Mouse (Mus musculus) monocyte, adult 5-6 weeks (primary cell): ENCODE measurements around the gene Per3. TPM values are rescaled to one million over a fixed set of nuclear protein-coding genes. Genes with fewer than 3 reads are reported as not detected.
"Not testable (repeated sequence)": the region's sequence is repeated elsewhere in the genome, so short reads cannot be mapped to it uniquely, and the experiment has no call there.

ENCODE experiments used
- ATAC-seq: fragments of 153-309, 156-312 bp; replicated peaks from 2 replicates; pipeline ENCODE4 v1.8.0; 2017; ENCODE audit warnings: mild to moderate bottlenecking; ENCODE audit not compliant: low TSS enrichment, insufficient number of reproducible peaks, severe bottlenecking, poor library complexity, low FRiP score
- total RNA-seq: library from RNA; stranded (forward); fragments of 200-1000, 200-491, 200-594 nt; gene quantifications from 3 replicates; pipeline ENCODE4 v1.2.3, GENCODE M21; 2017

Per3 gene
- total RNA-seq, 1 experiment from 2014 or later = 0.76 TPM

GRCm38 (mm10) chr4:151041506-151041905 is 3.0 kb downstream of the Per3 start:
- ATAC-seq = no peak

- no peak for ATAC-seq
These were observed 6.7 kb downstream of the Per3 start for GRCm38 (mm10) chr4:151037800-151038199.

- ATAC-seq = no peak
These were observed 7.9 kb downstream of the Per3 start for GRCm38 (mm10) chr4:151036521-151036920.

- 0 out of 2 replicates have a peak, but pooled peaks have one; percentile 35 for ATAC-seq
These were observed 17.5 kb downstream of the Per3 start for GRCm38 (mm10) chr4:151027001-151027400.

GRCm38 (mm10) chr4:151024152-151024551 is 20.3 kb downstream of the Per3 start:
- ATAC-seq = no peak

GRCm38 (mm10) chr4:151017356-151017755 is 27.1 kb downstream of the Per3 start:
- ATAC-seq = not testable (repeated sequence)

GRCm38 (mm10) chr4:151015946-151016345 is 28.5 kb downstream of the Per3 start:
- no peak for ATAC-seq

GRCm38 (mm10) chr4:151010316-151010715 is 34.1 kb downstream of the Per3 start:
- no peak for ATAC-seq

GRCm38 (mm10) chr4:151006945-151007344 is 37.5 kb downstream of the Per3 start:
- ATAC-seq = peak; percentile 33; the same call in 1 of the 2 replicates

- ATAC-seq = peak; percentile 65; the same call in 1 of the 2 replicates
These were observed 38.7 kb downstream of the Per3 start for GRCm38 (mm10) chr4:151005656-151006318.

GRCm38 (mm10) chr4:151001397-151001796 is 43.1 kb downstream of the Per3 start:
- no peak for ATAC-seq

GRCm38 (mm10) chr4:150998626-150999025 is 45.8 kb downstream of the Per3 start:
- ATAC-seq = no peak

GRCm38 (mm10) chr4:150996797-150997196 is 47.7 kb downstream of the Per3 start, which contains the start of gene Uts2:
Gene Uts2, plus strand, starts transcription at chr4:150997097.
- no peak for ATAC-seq

GRCm38 (mm10) chr4:150990148-150990547 is 54.3 kb downstream of the Per3 start:
- no peak for ATAC-seq

GRCm38 (mm10) chr4:150980153-150980552 is 64.3 kb downstream of the Per3 start:
- ATAC-seq = no peak

GRCm38 (mm10) chr4:150979455-150979854 is 65.0 kb downstream of the Per3 start:
- no peak for ATAC-seq

- no peak for ATAC-seq
These were observed 66.1 kb downstream of the Per3 start for GRCm38 (mm10) chr4:150978156-150978910.

GRCm38 (mm10) chr4:150975145-150975544 is 69.3 kb downstream of the Per3 start:
- ATAC-seq = no peak

- ATAC-seq = no peak
These were observed 71.2 kb downstream of the Per3 start for GRCm38 (mm10) chr4:150973264-150973663.

- no peak for ATAC-seq
These were observed 75.5 kb downstream of the Per3 start for GRCm38 (mm10) chr4:150968956-150969355.
